In genomic region chr11:77078273-77079134, GRCm38 (mm10) we compare ENCODE assay signal across 8 mouse cellular contexts. TPM values are rescaled to one million over a fixed set of nuclear protein-coding genes. Genes with fewer than 3 reads are reported as not detected.
DNase-seq lines count a peak whose midpoint lies in the region; ATAC-seq lines count a peak whose summit lies in the region.

Gene Nsrp1 (minus strand): TSS chr11:77078435.

- H3K4me1 ChIP-seq in heart, embryonic 13.5 days = peaks cover 9% of the 10 kb centered on the region
- H3K4me1 ChIP-seq in liver, embryonic 12.5 days = peaks cover 20% of the 10 kb centered on the region
- no peaks in the 10 kb centered on the region for H3K4me1 ChIP-seq in stomach, embryonic 15.5 days

- H3K27ac ChIP-seq in heart, embryonic 13.5 days (replicated peaks) = peak within 1 kb of the TSS; percentile 86
- peak within 1 kb of the TSS; percentile 88 for H3K27ac ChIP-seq in liver, embryonic 12.5 days
- H3K27ac ChIP-seq in stomach, embryonic 15.5 days = peak within 1 kb of the TSS; percentile 85

- ATAC-seq in erythroid progenitor cell, adult 5-6 weeks (replicated peaks; ENCODE audit: low FRiP score, poor library complexity, severe bottlenecking) = peak; percentile 100
- peak; percentile 73 for ATAC-seq in heart, embryonic 13.5 days (ENCODE audit: extremely low read depth, insufficient number of reproducible peaks, low FRiP score, low TSS enrichment)
- peak; percentile 98 for ATAC-seq in liver, embryonic 12.5 days
- ATAC-seq in stomach, embryonic 15.5 days (ENCODE audit: insufficient read depth, low FRiP score, low read depth) = peak; percentile 98

- H3K9ac ChIP-seq in heart, embryonic 13.5 days = peak within 1 kb of the TSS; percentile 86
- H3K9ac ChIP-seq in liver, embryonic 12.5 days = peak within 1 kb of the TSS; percentile 83
- peak within 1 kb of the TSS; percentile 47 for H3K9ac ChIP-seq in stomach, embryonic 15.5 days

- H3K27me3 ChIP-seq in heart, embryonic 13.5 days (replicated peaks) = peaks cover 35% of the 10 kb centered on the region
- H3K27me3 ChIP-seq in liver, embryonic 12.5 days (replicated peaks) = peaks cover 21% of the 10 kb centered on the region
- H3K27me3 ChIP-seq in stomach, embryonic 15.5 days (replicated peaks) = no peaks in the 10 kb centered on the region

- H3K4me3 ChIP-seq in heart, embryonic 13.5 days = peak within 1 kb of the TSS; percentile 78
- H3K4me3 ChIP-seq in liver, embryonic 12.5 days = peak within 1 kb of the TSS; percentile 91
- H3K4me3 ChIP-seq in stomach, embryonic 15.5 days (replicated peaks) = peak within 1 kb of the TSS; percentile 68

- 4% methylated on average over 48 of the region's 48 CpGs for WGBS in heart, embryonic 13.5 days
- WGBS in liver, embryonic 12.5 days (ENCODE audit: insufficient replicate concordance) = 4% methylated on average over 48 of the region's 48 CpGs
- WGBS in stomach, embryonic 15.5 days = 4% methylated on average over 48 of the region's 48 CpGs

- peak; percentile 94 for DNase-seq in CD4-positive helper T cell, adult 2 months (ENCODE audit: low read depth, low spot score)
- peak; percentile 83 for DNase-seq in brain, embryonic 18.5 days (ENCODE audit: low read depth, low spot score)
- DNase-seq in kidney, postnatal 10 days = peak; percentile 97
- peak; percentile 89 for DNase-seq in natural killer cell, adult 2 months (ENCODE audit: low spot score in 2 of 2)

- no peaks in the 10 kb centered on the region for H3K9me3 ChIP-seq in heart, embryonic 13.5 days
- no peaks in the 10 kb centered on the region for H3K9me3 ChIP-seq in liver, embryonic 12.5 days (replicated peaks)
- H3K9me3 ChIP-seq in stomach, embryonic 15.5 days = no peaks in the 10 kb centered on the region

- peak within 1 kb of the TSS; percentile 97 for H3K4me2 ChIP-seq in heart, embryonic 13.5 days
- peak within 1 kb of the TSS; percentile 84 for H3K4me2 ChIP-seq in liver, embryonic 12.5 days
- peak within 1 kb of the TSS; percentile 82 for H3K4me2 ChIP-seq in stomach, embryonic 15.5 days

- peaks cover 28% of the 10 kb centered on the region for H3K36me3 ChIP-seq in heart, embryonic 13.5 days
- peaks cover 28% of the 10 kb centered on the region for H3K36me3 ChIP-seq in liver, embryonic 12.5 days
- peaks cover 16% of the 10 kb centered on the region for H3K36me3 ChIP-seq in stomach, embryonic 15.5 days

RNA-seq across cellular contexts. Expression of gene Nsrp1, which starts in this region (rescaled TPM):
- total RNA-seq in erythroid progenitor cell, adult 5-6 weeks (2015; ENCODE audit: low replicate concordance) = 10.5 and 44.7 TPM in 2 replicates
- 4.1 and 13.5 TPM in 2 replicates for total RNA-seq in erythroid progenitor cell, adult 5-6 weeks (2017; ENCODE audit: low replicate concordance)
- polyA plus RNA-seq in heart, embryonic 13.5 days (2015; fragmentation: Nextera tagmentation; extraction: Ambion mirVana) = 44.7 and 49.4 TPM in 2 replicates
- polyA plus RNA-seq in liver, embryonic 12.5 days (2016; fragmentation: Nextera tagmentation; extraction: Ambion mirVana) = 34.9 and 37.1 TPM in 2 replicates
- 62.3 and 66.1 TPM in 2 replicates for polyA plus RNA-seq in stomach, embryonic 15.5 days (2015; fragmentation: Nextera tagmentation; extraction: Ambion mirVana)

Comparison
In these comparisons a context has a peak if more than half of its experiments do, and no peak if none do; other contexts are left out.
1. Peak in every context shown above with its lines: DNase-seq, ATAC-seq, H3K4me3 ChIP-seq and H3K27ac ChIP-seq.